Comparison of ENCODE assay signal across 8 mouse cellular contexts in the genomic region with DNA sequence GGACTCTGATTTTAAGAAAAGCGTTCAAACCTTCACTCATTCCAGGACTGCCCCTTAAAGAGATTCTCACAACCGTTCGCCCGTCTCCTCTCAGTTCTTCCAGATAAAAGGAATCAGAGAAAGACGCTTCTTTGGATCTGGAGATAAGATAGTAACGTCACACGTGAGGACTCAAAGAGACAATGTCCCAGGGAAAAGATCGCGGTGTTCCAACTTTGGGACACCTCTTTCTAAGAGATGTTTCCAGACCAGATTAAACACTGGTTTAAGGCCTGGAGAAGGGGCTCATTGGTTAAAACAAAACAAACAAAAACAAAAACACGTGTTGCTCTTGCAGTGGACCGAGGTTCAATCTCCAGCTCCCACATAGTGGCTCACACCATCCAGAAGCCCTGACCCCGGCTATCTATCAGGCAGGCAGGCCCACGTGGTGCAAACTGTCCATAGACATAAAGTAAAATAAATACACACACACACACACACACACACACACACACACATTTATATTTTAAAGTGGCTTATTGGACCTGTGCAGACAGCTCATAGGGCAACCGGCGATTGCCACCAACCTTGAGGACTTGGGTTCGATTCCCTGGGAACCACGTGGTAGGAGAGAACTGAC. TPM values are rescaled to one million over a fixed set of nuclear protein-coding genes. Genes with fewer than 3 reads are reported as not detected.
A peak's percentile ranks its signal among the peaks of the same experiment; 100 is the strongest.
DNase-seq lines count a peak whose midpoint lies in the region; ATAC-seq lines count a peak whose summit lies in the region.

No protein-coding gene starts in this region.

- no peak for DNase-seq in heart, embryonic 10.5 days (ENCODE audit: low spot score)
- DNase-seq in heart, adult 11 months = no peak
- peak; percentile 66 for DNase-seq in embryo, embryonic 10.5 days (ENCODE audit: low spot score)
- DNase-seq in layer of hippocampus, adult 9-11 months = no peak
- DNase-seq in right cerebral cortex, postnatal 4 days = no peak
- no peak for DNase-seq in B cell, adult 2 months

- H3K36me3 ChIP-seq in heart, embryonic 10.5 days = no peaks in the 10 kb centered on the region
- H3K36me3 ChIP-seq in hindbrain, embryonic 15.5 days = no peaks in the 10 kb centered on the region
- H3K36me3 ChIP-seq in midbrain, embryonic 12.5 days = no peaks in the 10 kb centered on the region

- H3K4me1 ChIP-seq in heart, embryonic 10.5 days = peaks cover 78% of the 10 kb centered on the region
- peaks cover 32% of the 10 kb centered on the region for H3K4me1 ChIP-seq in hindbrain, embryonic 15.5 days (replicated peaks)
- peaks cover 50% of the 10 kb centered on the region for H3K4me1 ChIP-seq in midbrain, embryonic 12.5 days

- peak overlapping the region; percentile 54 for H3K4me3 ChIP-seq in heart, embryonic 10.5 days
- H3K4me3 ChIP-seq in hindbrain, embryonic 15.5 days = peak overlapping the region; percentile 24; the same call in 1 of the 2 replicates
- peak overlapping the region; percentile 30; the same call in 1 of the 2 replicates for H3K4me3 ChIP-seq in midbrain, embryonic 12.5 days

- no peaks in the 10 kb centered on the region for H3K27me3 ChIP-seq in heart, embryonic 10.5 days (ENCODE audit: insufficient read depth, poor library complexity, severe bottlenecking)
- H3K27me3 ChIP-seq in hindbrain, embryonic 15.5 days = 0 out of 2 replicates have a peak, but pooled peaks cover 5% of the 10 kb centered on the region
- peaks cover 16% of the 10 kb centered on the region for H3K27me3 ChIP-seq in midbrain, embryonic 12.5 days

- H3K9me3 ChIP-seq in heart, embryonic 10.5 days = no peaks in the 10 kb centered on the region
- H3K9me3 ChIP-seq in hindbrain, embryonic 15.5 days = no peaks in the 10 kb centered on the region
- no peaks in the 10 kb centered on the region for H3K9me3 ChIP-seq in midbrain, embryonic 12.5 days

- peak overlapping the region; percentile 92 for H3K27ac ChIP-seq in heart, embryonic 10.5 days
- H3K27ac ChIP-seq in hindbrain, embryonic 15.5 days (replicated peaks) = no peak overlapping the region
- peak overlapping the region; percentile 63 for H3K27ac ChIP-seq in midbrain, embryonic 12.5 days (replicated peaks)

- H3K4me2 ChIP-seq in hindbrain, embryonic 15.5 days = peak overlapping the region; percentile 53
- peak overlapping the region; percentile 57 for H3K4me2 ChIP-seq in midbrain, embryonic 12.5 days (replicated peaks)

- ATAC-seq in hindbrain, embryonic 15.5 days (ENCODE audit: low FRiP score, low read depth) = no peak
- ATAC-seq in midbrain, embryonic 12.5 days (ENCODE audit: low FRiP score, low read depth) = no peak

- no peak overlapping the region for H3K9ac ChIP-seq in hindbrain, embryonic 15.5 days
- no peak overlapping the region for H3K9ac ChIP-seq in midbrain, embryonic 12.5 days (replicated peaks)

- WGBS in heart, embryonic 10.5 days = 4% methylated on average over 17 of the region's 17 CpGs
- WGBS in hindbrain, embryonic 15.5 days = 13% methylated on average over 17 of the region's 17 CpGs
- WGBS in midbrain, embryonic 12.5 days = 7% methylated on average over 17 of the region's 17 CpGs

RNA-seq across cellular contexts. Expression of gene Pim1, which starts 25.9 kb away (rescaled TPM):
- polyA plus RNA-seq in heart, embryonic 10.5 days (2016; fragmentation: Nextera tagmentation; extraction: Ambion mirVana) = 28.7 and 31.4 TPM in 2 replicates
- 8.4 and 8.9 TPM in 2 replicates for polyA plus RNA-seq in hindbrain, embryonic 15.5 days (2015; fragmentation: Nextera tagmentation; extraction: Ambion mirVana)
- 16.8 and 16.9 TPM in 2 replicates for polyA plus RNA-seq in midbrain, embryonic 12.5 days (2016; fragmentation: Nextera tagmentation; extraction: Ambion mirVana)
